Mouse (Mus musculus) liver, embryonic 13.5 days (tissue): ENCODE results near the gene Tapbpl. TPM values are rescaled to one million over a fixed set of nuclear protein-coding genes. Genes with fewer than 3 reads are reported as not detected.

Experiments
- ATAC-seq: fragments of 200-750 bp; cut with Nextera tagmentation; 2 replicates; pipeline ENCODE4 v1.8.0; 2017; ENCODE audit warnings: low read depth, mild to moderate bottlenecking, moderate number of reproducible peaks, moderate library complexity
- DNase-seq: peaks from one replicate; pipeline ENCODE4 v3.0.0; 2022
- H3K27ac ChIP-seq: fragments of 300-500 bp; sonication (generic); 2 replicates; pipeline ENCODE4 v1.5.1; 2015; ENCODE audit warnings: moderate library complexity, mild to moderate bottlenecking, inconsistent platforms
- H3K27me3 ChIP-seq: fragments of 300-500 bp; sonication (generic); 2 replicates; pipeline ENCODE4 v1.6.1; 2015; ENCODE audit warnings: mild to moderate bottlenecking, inconsistent platforms
- H3K36me3 ChIP-seq: fragments of 300-500 bp; sonication (generic); 2 replicates; pipeline ENCODE4 v1.6.1; 2015; ENCODE audit warnings: mild to moderate bottlenecking, inconsistent platforms
- H3K4me1 ChIP-seq: fragments of 300-500 bp; sonication (generic); replicated peaks from 2 replicates; pipeline ENCODE4 v1.6.1; 2015; ENCODE audit warnings: inconsistent platforms
- H3K4me2 ChIP-seq: fragments of 300-500 bp; sonication (generic); 2 replicates; pipeline ENCODE4 v1.6.1; 2015; ENCODE audit warnings: inconsistent platforms, mild to moderate bottlenecking, moderate library complexity
- H3K4me3 ChIP-seq: fragments of 300-500 bp; sonication (generic); replicated peaks from 2 replicates; pipeline ENCODE4 v1.5.1; 2015; ENCODE audit warnings: mild to moderate bottlenecking, inconsistent platforms
- H3K9ac ChIP-seq: fragments of 300-500 bp; sonication (generic); 2 replicates; pipeline ENCODE4 v1.6.1; 2015; ENCODE audit warnings: mild to moderate bottlenecking, inconsistent platforms
- H3K9me3 ChIP-seq: fragments of 300-500 bp; sonication (generic); replicated peaks from 2 replicates; pipeline ENCODE4 v1.6.1; 2016; ENCODE audit warnings: inconsistent platforms
- WGBS: fragments of 180-500 bp; shearing (Covaris S2); methylation state at CpG from one replicate; pipeline ENCODE4 v1.1.7; 2015; ENCODE audit not compliant: insufficient replicate concordance; 5-methylcytosine and 5-hydroxymethylcytosine counted together
- polyA plus RNA-seq: library from polyadenylated mRNA; unstranded; fragments of >200 nt; fragmentation: Nextera tagmentation; extraction: Ambion mirVana; gene quantifications from 2 replicates; pipeline ENCODE4 v1.2.1, GENCODE M21; 2015

The Tapbpl gene
- polyA plus RNA-seq, 1 experiment from 2014 or later: 5.2 TPM

DNA sequence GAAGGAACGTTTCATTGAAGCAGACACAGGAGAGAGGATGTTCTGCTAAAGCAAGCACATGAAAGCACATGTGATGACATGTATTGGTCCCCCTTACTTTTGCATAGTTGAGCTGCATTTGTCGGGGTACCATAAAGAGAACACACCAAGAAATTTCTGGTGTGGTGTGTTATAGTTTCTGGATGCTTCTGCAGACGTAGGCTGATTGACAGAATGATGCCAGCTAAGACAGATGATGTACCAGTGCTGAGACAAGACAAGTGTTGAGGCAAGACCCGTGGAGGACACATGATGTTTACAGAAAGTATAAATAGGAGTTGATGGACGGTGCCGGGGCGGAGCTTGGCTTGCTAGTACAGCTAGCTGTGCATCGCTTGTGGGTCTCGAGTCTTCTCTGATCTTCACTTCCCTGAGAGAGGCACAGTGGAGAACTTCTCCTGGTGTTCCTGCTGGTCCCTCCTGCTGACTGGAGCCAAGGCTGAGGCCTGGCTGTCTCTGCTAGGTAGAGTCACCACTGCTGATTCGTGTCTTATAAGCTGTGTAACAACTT lies 28.4 kb upstream of the Tapbpl start:
- Histone ChIP-seq H3K9ac (no peak overlapping the region), H3K27ac (no peak overlapping the region), H3K4me1 (no peaks in the 10 kb centered on the region), H3K9me3 (no peaks in the 10 kb centered on the region), H3K4me2 (no peak overlapping the region), H3K27me3 (no peaks in the 10 kb centered on the region), H3K36me3 (no peaks in the 10 kb centered on the region), H3K4me3 (no peak overlapping the region)
- DNase-seq (no peak), ATAC-seq (no peak)
- WGBS: 64% methylated on average over 10 of the region's 10 CpGs

DNA sequence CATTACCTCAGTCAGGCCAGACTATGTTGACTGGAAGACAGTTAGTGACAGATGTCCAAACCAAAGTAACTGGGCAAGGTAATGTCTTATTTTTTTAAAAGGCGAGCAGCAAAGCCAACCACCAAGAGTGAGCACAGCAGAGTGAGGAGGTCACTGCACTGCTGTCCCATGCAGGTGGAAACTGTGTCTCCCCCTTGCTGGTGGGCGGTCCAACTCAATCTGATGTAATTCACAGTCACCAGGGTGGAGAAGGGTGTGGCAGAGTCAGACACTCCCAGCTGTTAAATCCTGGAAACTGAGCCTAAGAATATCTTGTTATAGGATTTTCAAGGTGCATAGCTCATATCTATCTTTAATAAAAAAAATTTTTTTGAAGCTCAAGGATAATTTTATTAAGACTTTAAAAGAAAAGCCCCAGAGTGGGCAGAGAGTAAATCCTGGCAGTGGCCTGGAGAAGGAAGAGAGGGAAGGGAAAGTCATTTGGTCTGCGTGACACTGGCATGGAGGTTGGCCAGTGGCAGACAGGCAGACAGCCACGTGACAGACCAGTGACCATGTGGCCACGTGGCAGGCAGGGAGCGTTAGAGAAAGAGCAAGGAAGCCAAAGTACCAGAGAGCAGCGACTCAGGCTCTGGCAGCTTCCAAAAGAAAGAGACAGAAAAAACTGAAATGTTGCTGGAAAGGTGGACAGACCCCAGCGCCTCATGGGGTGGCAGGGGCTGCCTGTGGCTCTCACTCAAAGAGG lies 24.7 kb upstream of the Tapbpl start:
- DNase-seq: no peak
- H3K9me3 ChIP-seq: no peaks in the 10 kb centered on the region; the same call in 1 of the 2 replicates
- no peak for ATAC-seq
- H3K9ac ChIP-seq: no peak overlapping the region
- no peak overlapping the region for H3K4me3 ChIP-seq
- no peaks in the 10 kb centered on the region for H3K4me1 ChIP-seq
- H3K4me2 ChIP-seq: no peak overlapping the region
- no peaks in the 10 kb centered on the region for H3K36me3 ChIP-seq
- H3K27me3 ChIP-seq: no peaks in the 10 kb centered on the region
- H3K27ac ChIP-seq: no peak overlapping the region
- 60% methylated on average over 8 of the region's 8 CpGs for WGBS

DNA sequence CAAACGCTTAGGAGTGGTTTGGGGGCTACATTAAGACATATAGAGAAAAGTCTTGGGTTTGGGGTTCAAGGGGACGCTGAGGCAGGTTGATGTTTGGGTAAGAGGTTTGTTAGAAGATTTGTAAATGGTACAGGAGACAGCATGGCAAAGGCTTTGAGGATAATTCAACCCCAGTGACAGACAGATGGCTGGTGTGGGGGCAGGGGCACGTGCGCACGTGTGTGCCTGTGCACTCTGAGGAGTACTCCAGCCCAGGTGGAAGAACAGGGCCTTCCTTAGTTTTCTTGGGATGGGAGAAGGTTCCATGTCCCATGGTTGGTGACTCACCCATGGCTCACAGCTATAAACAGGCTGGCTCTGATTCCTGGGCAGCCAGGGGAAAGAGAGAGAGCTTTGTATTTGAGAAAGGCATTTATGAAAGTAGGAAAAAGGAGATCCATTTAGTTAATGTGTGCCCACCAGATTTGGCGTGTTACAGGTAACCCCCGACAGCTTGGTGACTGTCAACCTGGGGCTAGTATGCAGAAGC lies 23.9 kb upstream of the Tapbpl start:
- no peaks in the 10 kb centered on the region for H3K4me1 ChIP-seq
- no peak overlapping the region for H3K9ac ChIP-seq
- H3K4me2 ChIP-seq: no peak overlapping the region
- ATAC-seq: no peak
- no peaks in the 10 kb centered on the region for H3K27me3 ChIP-seq
- H3K27ac ChIP-seq: no peak overlapping the region
- DNase-seq: no peak
- no peaks in the 10 kb centered on the region; the same call in 1 of the 2 replicates for H3K9me3 ChIP-seq
- 71% methylated on average over 7 of the region's 7 CpGs for WGBS
- no peaks in the 10 kb centered on the region for H3K36me3 ChIP-seq
- H3K4me3 ChIP-seq: no peak overlapping the region

DNA sequence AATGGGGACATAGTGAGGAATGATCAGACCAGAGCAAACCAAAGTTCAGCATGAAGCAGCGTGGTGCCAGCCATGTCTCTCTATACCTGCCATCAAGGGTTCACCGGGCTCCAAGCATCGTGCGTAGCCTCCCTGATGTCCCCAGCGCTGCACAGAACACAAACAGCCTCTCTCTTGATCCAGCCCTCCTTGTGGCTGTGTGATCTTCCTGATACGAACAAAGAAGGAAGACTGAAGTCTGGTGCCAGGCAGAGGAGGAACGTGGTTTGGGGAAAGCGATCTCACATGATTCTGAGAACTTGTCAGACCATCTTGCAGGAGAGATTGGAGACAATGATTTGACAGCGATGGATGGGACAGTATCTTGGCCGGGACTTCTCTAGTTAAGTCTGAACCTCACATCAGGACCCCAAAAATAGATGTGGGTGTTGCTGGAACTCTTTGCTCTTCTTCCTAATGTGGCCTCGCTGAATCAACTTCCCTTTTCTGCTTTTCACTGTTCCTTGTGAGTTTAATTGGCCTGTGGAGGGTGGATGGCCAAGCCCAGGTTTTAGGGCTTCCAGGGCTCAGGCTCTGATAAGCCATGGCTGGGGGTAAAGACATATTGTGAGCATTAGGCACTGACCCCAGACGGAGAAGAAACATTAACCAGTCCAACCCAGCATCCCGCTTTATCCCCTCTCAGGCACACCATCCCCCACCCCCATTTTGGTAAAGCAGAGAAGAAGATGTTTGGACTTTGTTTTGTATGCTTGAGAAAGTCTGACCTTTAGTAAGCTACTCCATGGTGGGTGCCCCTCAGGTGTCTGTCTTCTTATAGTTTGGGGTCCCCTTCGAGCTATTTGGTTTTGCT lies 22.4 kb upstream of the Tapbpl start:
- WGBS: 33% methylated on average over 14 of the region's 14 CpGs
- no peak for DNase-seq
- no peak overlapping the region for H3K4me2 ChIP-seq
- no peaks in the 10 kb centered on the region for H3K36me3 ChIP-seq
- no peak overlapping the region for H3K27ac ChIP-seq
- H3K4me1 ChIP-seq: no peaks in the 10 kb centered on the region
- no peak overlapping the region for H3K9ac ChIP-seq
- ATAC-seq: no peak
- no peaks in the 10 kb centered on the region; the same call in 1 of the 2 replicates for H3K9me3 ChIP-seq
- H3K4me3 ChIP-seq: no peak overlapping the region
- H3K27me3 ChIP-seq: no peaks in the 10 kb centered on the region

DNA sequence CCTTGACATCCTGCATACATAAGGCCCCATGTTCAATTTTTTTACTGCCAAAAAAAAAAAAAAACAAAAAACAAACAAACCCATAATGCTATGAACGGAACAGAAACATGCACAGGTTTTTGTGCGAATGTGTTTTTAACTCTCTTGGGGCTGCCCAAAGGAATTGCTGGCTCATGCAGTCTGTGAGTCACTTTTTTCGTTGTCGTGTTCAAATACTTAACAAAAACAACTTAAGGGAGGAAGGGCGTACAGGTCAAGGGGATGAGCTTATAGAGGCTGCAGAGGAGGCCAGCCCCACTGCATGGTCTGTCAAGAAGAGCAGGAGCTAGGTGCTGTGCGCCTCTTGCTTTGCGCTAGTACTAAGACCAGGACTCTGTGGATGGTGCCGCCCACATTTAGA lies 21.1 kb upstream of the Tapbpl start:
- 83% methylated on average over 8 of the region's 8 CpGs for WGBS
- H3K9ac ChIP-seq: no peak overlapping the region

DNA sequence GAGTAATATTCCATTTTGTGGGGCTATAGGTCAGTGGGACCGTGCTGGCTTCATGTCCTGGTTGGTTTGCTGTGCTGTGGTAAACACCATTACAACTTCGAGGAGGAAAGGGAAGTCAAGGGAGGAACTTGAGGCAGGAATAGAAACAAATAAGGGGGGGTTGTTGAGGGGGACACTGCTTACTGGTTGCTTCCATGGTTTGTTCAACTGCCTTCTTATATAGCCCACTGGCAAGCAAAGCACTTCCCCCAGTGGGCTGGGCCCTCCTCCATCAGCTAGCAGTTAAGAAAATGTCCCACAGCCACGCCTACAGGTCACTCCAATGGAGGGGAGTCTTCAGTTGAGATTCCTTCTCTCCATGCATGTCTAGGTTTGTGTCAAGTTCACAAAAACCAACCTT lies 20.6 kb upstream of the Tapbpl start:
- Histone ChIP-seq H3K9me3 (no peaks in the 10 kb centered on the region; the same call in 1 of the 2 replicates), H3K27me3 (no peaks in the 10 kb centered on the region), H3K36me3 (no peaks in the 10 kb centered on the region), H3K27ac (no peak overlapping the region), H3K4me3 (no peak overlapping the region), H3K4me2 (no peak overlapping the region), H3K9ac (no peak overlapping the region), H3K4me1 (no peaks in the 10 kb centered on the region)
- DNase-seq (no peak), ATAC-seq (no peak; the same call in 1 of the 2 replicates)
- 50% methylated on average over 3 of the region's 3 CpGs for WGBS

More for the DNA sequence above, 21.1 kb upstream of the Tapbpl start:
- no peak for ATAC-seq
- no peaks in the 10 kb centered on the region for H3K36me3 ChIP-seq
- H3K4me3 ChIP-seq: no peak overlapping the region
- H3K27ac ChIP-seq: no peak overlapping the region
- H3K27me3 ChIP-seq: no peaks in the 10 kb centered on the region
- H3K9me3 ChIP-seq: no peaks in the 10 kb centered on the region; the same call in 1 of the 2 replicates
- no peaks in the 10 kb centered on the region for H3K4me1 ChIP-seq
- no peak for DNase-seq
- H3K4me2 ChIP-seq: no peak overlapping the region

DNA sequence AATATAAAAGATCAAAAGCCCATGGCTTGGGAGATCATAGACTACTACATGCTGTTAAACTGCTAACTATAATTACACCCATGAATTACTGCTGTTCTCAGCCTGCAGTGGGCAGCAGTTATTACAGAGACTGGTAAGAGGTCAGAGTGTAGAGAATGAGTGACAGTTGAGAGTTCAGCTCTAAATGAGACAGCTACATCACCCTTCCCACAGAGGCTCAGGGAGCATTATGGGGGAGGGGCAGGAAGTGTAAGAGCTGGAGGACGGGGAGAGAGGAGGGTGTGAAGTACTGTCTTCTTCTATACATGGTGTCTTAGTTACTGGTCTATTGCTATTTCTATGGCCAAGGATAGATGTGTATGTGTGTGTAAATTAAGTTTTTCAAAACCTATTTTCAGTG lies 12.9 kb upstream of the Tapbpl start:
- WGBS: 24% methylated on average over 1 of the region's 1 CpGs
- ATAC-seq (no peak), DNase-seq (no peak)

DNA sequence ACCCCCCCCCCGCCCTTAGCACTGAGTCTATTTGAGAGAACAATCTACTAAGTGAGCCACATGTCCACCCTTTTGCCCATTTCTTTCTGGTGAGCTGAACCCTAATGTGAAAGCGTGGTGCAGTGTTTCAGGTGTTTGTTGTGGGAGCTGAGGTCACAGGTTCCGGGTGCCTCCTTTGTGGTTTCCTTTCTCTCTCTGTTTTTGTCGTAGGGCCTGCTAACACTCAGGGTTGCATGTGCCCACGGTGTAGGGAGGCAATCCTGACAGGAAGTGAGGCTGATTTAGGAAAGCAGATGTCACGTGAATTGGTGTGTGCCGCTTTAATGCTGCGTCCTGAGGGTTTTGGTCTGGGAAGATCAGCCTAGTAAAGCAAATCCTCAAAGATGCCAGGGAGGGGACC lies 9.9 kb upstream of the Tapbpl start:
- ATAC-seq: no peak
- Histone ChIP-seq H3K4me1 (peaks cover 8% of the 10 kb centered on the region), H3K27ac (no peak overlapping the region), H3K9me3 (no peaks in the 10 kb centered on the region), H3K27me3 (no peaks in the 10 kb centered on the region), H3K4me2 (no peak overlapping the region), H3K9ac (no peak overlapping the region), H3K36me3 (no peaks in the 10 kb centered on the region), H3K4me3 (no peak overlapping the region)
- DNase-seq: no peak
- WGBS: 43% methylated on average over 8 of the region's 8 CpGs

More for the DNA sequence above, 12.9 kb upstream of the Tapbpl start:
- H3K4me3 ChIP-seq: no peak overlapping the region
- H3K27ac ChIP-seq: no peak overlapping the region
- H3K9me3 ChIP-seq: no peaks in the 10 kb centered on the region
- no peak overlapping the region for H3K9ac ChIP-seq
- no peaks in the 10 kb centered on the region for H3K27me3 ChIP-seq
- no peaks in the 10 kb centered on the region for H3K36me3 ChIP-seq
- H3K4me2 ChIP-seq: no peak overlapping the region
- no peaks in the 10 kb centered on the region for H3K4me1 ChIP-seq

DNA sequence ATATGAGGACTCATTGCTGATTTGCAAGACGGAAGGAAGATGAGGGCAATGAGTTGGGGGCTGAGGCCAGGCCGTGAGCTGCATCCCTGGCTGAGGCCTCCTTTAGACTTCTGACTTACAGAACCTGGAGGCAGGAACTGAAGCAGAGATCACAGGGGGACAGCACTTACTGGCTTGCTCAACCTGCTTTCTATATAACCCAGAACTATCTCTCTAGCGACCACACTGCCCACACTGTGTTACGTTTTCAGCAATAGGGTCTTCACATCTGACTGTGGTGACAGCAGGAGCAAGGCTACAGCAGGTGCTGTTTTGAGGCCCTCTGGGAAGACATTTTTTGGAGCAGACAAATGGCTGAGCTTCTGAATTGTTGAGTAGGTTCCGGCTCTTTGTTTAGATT lies 9.0 kb upstream of the Tapbpl start:
- ATAC-seq: no peak
- no peak for DNase-seq
- no peaks in the 10 kb centered on the region for H3K36me3 ChIP-seq
- 71% methylated on average over 5 of the region's 5 CpGs for WGBS
- H3K27ac ChIP-seq: no peak overlapping the region
- no peak overlapping the region for H3K4me2 ChIP-seq
- H3K4me1 ChIP-seq: peaks cover 8% of the 10 kb centered on the region
- H3K4me3 ChIP-seq: no peak overlapping the region
- H3K27me3 ChIP-seq: no peaks in the 10 kb centered on the region
- no peak overlapping the region for H3K9ac ChIP-seq
- H3K9me3 ChIP-seq: no peaks in the 10 kb centered on the region

DNA sequence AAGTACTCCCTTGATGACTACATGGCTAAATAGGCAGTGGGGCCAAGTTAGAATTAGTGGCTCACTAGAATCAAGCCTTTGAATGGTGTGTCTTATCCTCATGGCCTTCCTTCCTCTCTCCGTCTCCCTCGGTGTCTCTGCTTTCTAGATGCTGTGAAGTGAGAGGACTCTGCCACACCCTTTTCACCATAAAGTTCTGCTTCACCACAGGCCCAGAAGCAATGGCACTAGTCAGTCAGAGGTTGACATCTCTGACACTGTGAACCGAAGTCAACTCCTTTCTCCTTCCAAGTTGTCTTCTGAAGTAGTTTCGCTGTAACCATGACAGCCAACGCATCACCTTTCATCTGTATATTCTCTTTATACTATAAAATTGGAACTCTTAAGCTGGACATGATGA lies 7.9 kb upstream of the Tapbpl start:
- Histone ChIP-seq H3K9me3 (no peaks in the 10 kb centered on the region), H3K4me2 (no peak overlapping the region), H3K27ac (no peak overlapping the region), H3K9ac (no peak overlapping the region), H3K4me3 (no peak overlapping the region), H3K4me1 (peaks cover 8% of the 10 kb centered on the region), H3K27me3 (no peaks in the 10 kb centered on the region), H3K36me3 (no peaks in the 10 kb centered on the region)
- 74% methylated on average over 5 of the region's 5 CpGs for WGBS
- no peak for DNase-seq
- no peak for ATAC-seq

DNA sequence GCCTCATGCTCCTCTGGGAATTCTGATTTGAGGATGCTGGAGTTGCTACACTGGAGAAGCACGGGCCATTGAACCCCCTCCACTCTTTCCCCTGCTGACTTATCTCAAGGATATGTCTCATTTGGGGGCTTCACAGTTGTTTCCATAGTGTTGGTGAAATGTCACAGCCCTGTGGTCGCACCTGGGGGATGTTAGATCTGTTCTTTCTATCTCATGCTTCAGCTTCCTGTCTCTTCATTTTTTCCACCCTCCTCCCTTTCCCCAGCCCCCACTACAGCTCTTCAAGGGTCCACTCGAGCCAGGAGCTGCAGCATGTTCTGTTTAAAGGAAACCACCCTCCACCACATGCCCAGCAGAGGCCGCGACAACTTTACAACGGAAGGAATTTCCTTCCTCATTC lies 6.7 kb upstream of the Tapbpl start:
- Histone ChIP-seq H3K4me1 (peaks cover 14% of the 10 kb centered on the region), H3K27ac (no peak overlapping the region), H3K9ac (no peak overlapping the region), H3K9me3 (no peaks in the 10 kb centered on the region), H3K4me2 (no peak overlapping the region), H3K36me3 (no peaks in the 10 kb centered on the region), H3K27me3 (no peaks in the 10 kb centered on the region), H3K4me3 (no peak overlapping the region)
- no peak for DNase-seq
- no peak for ATAC-seq
- WGBS: 26% methylated on average over 6 of the region's 6 CpGs
